Mouse (Mus musculus): ENCODE data around the gene Qk. TPM values are rescaled to one million over a fixed set of nuclear protein-coding genes. Genes with fewer than 3 reads are reported as not detected.

Qk gene
- polyA plus RNA-seq, 1 experiment: 76.0 TPM

DNA sequence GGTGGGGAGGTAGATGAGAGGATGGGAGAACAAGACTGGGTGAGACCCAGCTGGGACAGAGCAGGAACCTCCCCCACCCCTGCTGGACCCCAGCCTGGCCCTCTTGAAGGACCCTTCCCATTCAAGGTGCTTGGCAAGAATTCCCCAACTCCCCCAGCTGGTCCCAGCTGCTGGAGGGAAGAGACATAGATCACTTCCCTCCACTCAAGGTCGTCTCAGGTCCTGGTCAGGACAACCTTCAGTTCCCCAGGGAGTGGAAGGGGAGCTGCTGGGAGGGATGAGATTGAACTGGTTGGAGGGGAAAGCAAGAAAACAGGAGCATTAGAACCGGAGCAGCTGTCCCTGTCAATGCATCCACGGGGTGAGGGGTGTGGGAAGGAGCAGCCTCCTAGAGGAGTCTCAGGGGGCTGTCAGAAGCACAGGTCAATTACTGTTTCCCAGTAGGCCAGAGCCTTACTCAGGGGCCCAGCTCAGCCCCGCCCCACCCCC lies 10.5 kb downstream of the Qk start:
- no peaks in the 10 kb centered on the region for H3K36me3 ChIP-seq (ENCODE audit: control insufficient read depth, insufficient read depth, low read length)
- H3K27ac ChIP-seq (ENCODE audit: insufficient read depth, low read length): no peak overlapping the region
- DNase-seq (ENCODE audit: low read depth in 1 of 2, low spot score in 2 of 2): no peak
- peaks cover 7% of the 10 kb centered on the region; the same call in 1 of the 2 replicates for H3K4me1 ChIP-seq (ENCODE audit: control insufficient read depth, insufficient read depth, insufficient read length)
- TF ChIP-seq POLR2A (IDR thresholded peaks at IDR 0.05; ENCODE audit: low read depth, low read length): no peak
- no peak for TF ChIP-seq CTCF (IDR thresholded peaks at IDR 0.05; ENCODE audit: extremely low read depth, insufficient read depth, insufficient read length, insufficient replicate concordance)
- no peak overlapping the region for H3K4me3 ChIP-seq (ENCODE audit: extremely low read depth, insufficient read depth, insufficient read length)
- no peaks in the 10 kb centered on the region for H3K27me3 ChIP-seq (ENCODE audit: control insufficient read depth, insufficient read depth, low read length)
- 62% methylated on average over 4 of the region's 4 CpGs for WGBS

DNA sequence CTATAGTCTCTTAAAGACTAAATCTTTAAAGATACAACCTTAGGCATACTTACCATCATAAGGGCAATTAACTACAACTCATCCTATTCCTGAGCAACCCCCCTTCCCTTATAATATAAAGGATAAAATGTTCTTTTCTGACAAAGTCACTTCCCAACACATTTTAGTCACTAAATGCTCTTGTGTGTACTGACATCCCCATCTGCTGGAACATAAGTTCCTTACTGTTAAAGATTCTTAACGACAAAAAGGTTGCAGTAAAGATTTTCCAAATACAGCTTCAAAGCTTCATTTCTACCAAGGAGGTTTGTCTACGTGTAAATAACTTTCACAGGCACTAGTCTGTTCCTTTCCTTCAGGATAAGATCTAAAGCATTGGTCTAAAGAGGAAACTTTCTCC lies 13.2 kb downstream of the Qk start:
- no peak overlapping the region for H3K27ac ChIP-seq (ENCODE audit: insufficient read depth, low read length)
- no peaks in the 10 kb centered on the region for H3K27me3 ChIP-seq (ENCODE audit: control insufficient read depth, insufficient read depth, low read length)
- no peak overlapping the region for H3K4me3 ChIP-seq (ENCODE audit: extremely low read depth, insufficient read depth, insufficient read length)
- peaks cover 5% of the 10 kb centered on the region; the same call in 1 of the 2 replicates for H3K4me1 ChIP-seq (ENCODE audit: control insufficient read depth, insufficient read depth, insufficient read length)
- H3K36me3 ChIP-seq (ENCODE audit: control insufficient read depth, insufficient read depth, low read length): no peaks in the 10 kb centered on the region
- no peak for DNase-seq (ENCODE audit: low read depth in 1 of 2, low spot score in 2 of 2)
- no peak for TF ChIP-seq POLR2A (IDR thresholded peaks at IDR 0.05; ENCODE audit: low read depth, low read length)
- TF ChIP-seq CTCF (IDR thresholded peaks at IDR 0.05; ENCODE audit: extremely low read depth, insufficient read depth, insufficient read length, insufficient replicate concordance): no peak
- 55% methylated on average over 2 of the region's 2 CpGs for WGBS

GRCm38 (mm10) chr17:10304001-10304400 lies 15.7 kb downstream of the Qk start:
- Histone ChIP-seq H3K4me3 (ENCODE audit: extremely low read depth, insufficient read depth, insufficient read length) (no peak overlapping the region), H3K27me3 (ENCODE audit: control insufficient read depth, insufficient read depth, low read length) (no peaks in the 10 kb centered on the region), H3K4me1 (ENCODE audit: control insufficient read depth, insufficient read depth, insufficient read length) (peaks cover under 1% of the 10 kb centered on the region; the same call in 1 of the 2 replicates), H3K36me3 (ENCODE audit: control insufficient read depth, insufficient read depth, low read length) (no peaks in the 10 kb centered on the region), H3K27ac (ENCODE audit: insufficient read depth, low read length) (no peak overlapping the region)
- TF ChIP-seq CTCF (IDR thresholded peaks at IDR 0.05; ENCODE audit: extremely low read depth, insufficient read depth, insufficient read length, insufficient replicate concordance): no peak
- no peak for TF ChIP-seq POLR2A (IDR thresholded peaks at IDR 0.05; ENCODE audit: low read depth, low read length)
- no peak for DNase-seq (ENCODE audit: low read depth in 1 of 2, low spot score in 2 of 2)

GRCm38 (mm10) chr17:10300968-10301795 lies 18.5 kb downstream of the Qk start:
- Histone ChIP-seq H3K4me1 (ENCODE audit: control insufficient read depth, insufficient read depth, insufficient read length) (no peaks in the 10 kb centered on the region), H3K27ac (ENCODE audit: insufficient read depth, low read length) (no peak overlapping the region), H3K36me3 (ENCODE audit: control insufficient read depth, insufficient read depth, low read length) (no peaks in the 10 kb centered on the region), H3K4me3 (ENCODE audit: extremely low read depth, insufficient read depth, insufficient read length) (no peak overlapping the region), H3K27me3 (ENCODE audit: control insufficient read depth, insufficient read depth, low read length) (no peaks in the 10 kb centered on the region)
- TF ChIP-seq POLR2A (IDR thresholded peaks at IDR 0.05; ENCODE audit: low read depth, low read length): no peak
- no peak for TF ChIP-seq CTCF (IDR thresholded peaks at IDR 0.05; ENCODE audit: extremely low read depth, insufficient read depth, insufficient read length, insufficient replicate concordance)
- WGBS: 11% methylated on average over 4 of the region's 4 CpGs
- no peak for DNase-seq (ENCODE audit: low read depth in 1 of 2, low spot score in 2 of 2)

DNA sequence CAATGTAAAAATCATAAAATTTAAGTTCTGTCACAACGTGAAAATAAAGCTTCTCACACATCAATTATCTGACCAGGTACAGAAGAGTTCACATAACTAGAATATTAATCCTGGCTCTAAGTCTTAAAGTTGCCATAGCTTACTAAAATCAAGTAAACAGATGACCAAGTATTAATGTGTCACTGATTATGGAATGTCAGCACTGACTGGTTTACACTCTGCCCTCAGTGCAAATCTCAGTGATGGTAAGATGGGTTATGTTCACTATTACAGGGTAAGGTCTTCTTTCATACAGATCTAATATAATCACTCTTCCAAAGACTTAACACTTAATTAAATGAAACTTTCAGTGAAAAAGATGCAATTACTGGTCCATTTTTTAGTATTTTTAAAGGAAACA lies 20.3 kb downstream of the Qk start:
- H3K27me3 ChIP-seq (ENCODE audit: control insufficient read depth, insufficient read depth, low read length): no peaks in the 10 kb centered on the region
- no peaks in the 10 kb centered on the region for H3K36me3 ChIP-seq (ENCODE audit: control insufficient read depth, insufficient read depth, low read length)
- WGBS: 80% methylated on average over 1 of the region's 1 CpGs
- no peak overlapping the region for H3K4me3 ChIP-seq (ENCODE audit: extremely low read depth, insufficient read depth, insufficient read length)
- TF ChIP-seq CTCF (IDR thresholded peaks at IDR 0.05; ENCODE audit: extremely low read depth, insufficient read depth, insufficient read length, insufficient replicate concordance) (no peak), POLR2A (IDR thresholded peaks at IDR 0.05; ENCODE audit: low read depth, low read length) (no peak)
- H3K4me1 ChIP-seq (ENCODE audit: control insufficient read depth, insufficient read depth, insufficient read length): no peaks in the 10 kb centered on the region
- DNase-seq (ENCODE audit: low read depth in 1 of 2, low spot score in 2 of 2): no peak
- H3K27ac ChIP-seq (ENCODE audit: insufficient read depth, low read length): no peak overlapping the region

DNA sequence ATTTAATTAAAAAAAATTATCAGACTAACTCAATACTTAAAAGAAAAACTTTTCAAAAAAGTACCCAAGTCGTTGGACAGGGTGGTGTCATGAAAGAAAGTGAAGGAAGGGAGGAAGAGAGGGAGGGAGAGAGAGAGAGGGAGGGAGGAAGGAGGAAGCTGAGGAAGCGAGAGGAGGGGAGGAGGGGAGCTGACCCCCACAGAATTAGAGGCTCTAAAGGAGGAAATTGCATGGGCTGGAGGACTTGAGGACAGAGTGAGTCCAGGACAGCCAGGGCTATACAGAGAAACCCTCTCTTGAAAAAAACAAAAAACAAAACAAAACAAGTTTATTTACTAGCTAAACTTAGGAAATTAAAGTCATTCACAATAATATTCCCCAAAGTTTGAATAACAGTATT lies 27.1 kb downstream of the Qk start:
- Histone ChIP-seq H3K4me1 (ENCODE audit: control insufficient read depth, insufficient read depth, insufficient read length) (peaks cover 4% of the 10 kb centered on the region), H3K27me3 (ENCODE audit: control insufficient read depth, insufficient read depth, low read length) (no peaks in the 10 kb centered on the region), H3K4me3 (ENCODE audit: extremely low read depth, insufficient read depth, insufficient read length) (no peak overlapping the region), H3K36me3 (ENCODE audit: control insufficient read depth, insufficient read depth, low read length) (no peaks in the 10 kb centered on the region), H3K27ac (ENCODE audit: insufficient read depth, low read length) (no peak overlapping the region)
- DNase-seq (ENCODE audit: low read depth in 1 of 2, low spot score in 2 of 2): no peak
- 26% methylated on average over 2 of the region's 2 CpGs for WGBS
- no peak for TF ChIP-seq CTCF (IDR thresholded peaks at IDR 0.05; ENCODE audit: extremely low read depth, insufficient read depth, insufficient read length, insufficient replicate concordance)
- TF ChIP-seq POLR2A (IDR thresholded peaks at IDR 0.05; ENCODE audit: low read depth, low read length): no peak

DNA sequence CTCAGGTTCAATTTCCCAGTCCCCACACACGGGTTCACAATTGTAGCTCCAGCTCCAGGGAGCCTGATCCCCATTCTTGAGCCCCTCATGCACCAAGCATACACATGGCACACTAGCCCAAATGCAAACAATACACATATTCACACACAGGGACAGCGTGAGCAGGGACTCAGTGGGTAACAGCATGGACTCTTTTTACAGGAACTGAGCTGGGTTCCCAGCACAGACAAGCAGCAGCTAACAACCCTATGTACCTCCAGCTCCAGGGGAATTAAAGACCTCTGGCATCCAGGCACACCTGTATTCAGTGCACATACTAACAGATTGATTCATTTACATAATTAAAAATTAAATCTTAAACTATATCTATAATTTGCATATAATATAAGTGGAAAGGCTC lies 34.9 kb downstream of the Qk start:
- TF ChIP-seq CTCF (IDR thresholded peaks at IDR 0.05; ENCODE audit: extremely low read depth, insufficient read depth, insufficient read length, insufficient replicate concordance) (no peak), POLR2A (IDR thresholded peaks at IDR 0.05; ENCODE audit: low read depth, low read length) (no peak)
- WGBS: 90% methylated on average over 2 of the region's 2 CpGs
- no peak overlapping the region for H3K27ac ChIP-seq (ENCODE audit: insufficient read depth, low read length)
- DNase-seq (ENCODE audit: low read depth in 1 of 2, low spot score in 2 of 2): no peak
- H3K27me3 ChIP-seq (ENCODE audit: control insufficient read depth, insufficient read depth, low read length): no peaks in the 10 kb centered on the region
- no peaks in the 10 kb centered on the region for H3K4me1 ChIP-seq (ENCODE audit: control insufficient read depth, insufficient read depth, insufficient read length)
- H3K36me3 ChIP-seq (ENCODE audit: control insufficient read depth, insufficient read depth, low read length): peaks cover 3% of the 10 kb centered on the region; the same call in 1 of the 2 replicates
- H3K4me3 ChIP-seq (ENCODE audit: extremely low read depth, insufficient read depth, insufficient read length): no peak overlapping the region

All from spleen, adult 2 months (tissue).